Mouse (Mus musculus) neural tube, embryonic 12.5 days (tissue): ENCODE results near the gene Rln1. TPM values are rescaled to one million over a fixed set of nuclear protein-coding genes. Genes with fewer than 3 reads are reported as not detected.

Source experiments
- ATAC-seq: fragments of 200-750 bp; cut with Nextera tagmentation; 2 replicates; pipeline ENCODE4 v1.8.0; 2017; ENCODE audit warnings: low read depth, mild to moderate bottlenecking, moderate TSS enrichment, moderate library complexity; ENCODE audit not compliant: low FRiP score
- H3K27ac ChIP-seq: fragments of 300-500 bp; sonication (generic); 2 replicates; pipeline ENCODE4 v1.5.1; 2016
- H3K27me3 ChIP-seq: fragments of 300-500 bp; sonication (generic); replicated peaks from 2 replicates; pipeline ENCODE4 v1.6.1; 2016; ENCODE audit warnings: mild to moderate bottlenecking
- H3K36me3 ChIP-seq: fragments of 300-500 bp; sonication (generic); 2 replicates; pipeline ENCODE4 v1.6.1; 2016; ENCODE audit warnings: mild to moderate bottlenecking
- H3K4me1 ChIP-seq: fragments of 300-500 bp; sonication (generic); 2 replicates; pipeline ENCODE4 v1.6.1; 2016
- H3K4me2 ChIP-seq: fragments of 300-500 bp; sonication (generic); replicated peaks from 2 replicates; pipeline ENCODE4 v1.6.1; 2016; ENCODE audit warnings: mild to moderate bottlenecking
- H3K4me3 ChIP-seq: fragments of 300-500 bp; sonication (generic); 2 replicates; pipeline ENCODE4 v1.5.1; 2016
- H3K9ac ChIP-seq: fragments of 300-500 bp; sonication (generic); 2 replicates; pipeline ENCODE4 v1.6.1; 2016; ENCODE audit warnings: mild to moderate bottlenecking
- H3K9me3 ChIP-seq: fragments of 300-500 bp; sonication (generic); 2 replicates; pipeline ENCODE4 v1.6.1; 2016; ENCODE audit warnings: mild to moderate bottlenecking
- WGBS: fragments of 180-500 bp; shearing (Covaris S2); methylation state at CpG from one replicate; pipeline ENCODE4 v1.1.7; 2016; 5-methylcytosine and 5-hydroxymethylcytosine counted together
- polyA plus RNA-seq: library from polyadenylated mRNA; unstranded; fragments of >200 nt; fragmentation: Nextera tagmentation; extraction: Ambion mirVana; gene quantifications from 2 replicates; pipeline ENCODE4 v1.2.1, GENCODE M21; 2016

Rln1 gene
- polyA plus RNA-seq, 1 experiment from 2014 or later = 1.3 TPM

DNA sequence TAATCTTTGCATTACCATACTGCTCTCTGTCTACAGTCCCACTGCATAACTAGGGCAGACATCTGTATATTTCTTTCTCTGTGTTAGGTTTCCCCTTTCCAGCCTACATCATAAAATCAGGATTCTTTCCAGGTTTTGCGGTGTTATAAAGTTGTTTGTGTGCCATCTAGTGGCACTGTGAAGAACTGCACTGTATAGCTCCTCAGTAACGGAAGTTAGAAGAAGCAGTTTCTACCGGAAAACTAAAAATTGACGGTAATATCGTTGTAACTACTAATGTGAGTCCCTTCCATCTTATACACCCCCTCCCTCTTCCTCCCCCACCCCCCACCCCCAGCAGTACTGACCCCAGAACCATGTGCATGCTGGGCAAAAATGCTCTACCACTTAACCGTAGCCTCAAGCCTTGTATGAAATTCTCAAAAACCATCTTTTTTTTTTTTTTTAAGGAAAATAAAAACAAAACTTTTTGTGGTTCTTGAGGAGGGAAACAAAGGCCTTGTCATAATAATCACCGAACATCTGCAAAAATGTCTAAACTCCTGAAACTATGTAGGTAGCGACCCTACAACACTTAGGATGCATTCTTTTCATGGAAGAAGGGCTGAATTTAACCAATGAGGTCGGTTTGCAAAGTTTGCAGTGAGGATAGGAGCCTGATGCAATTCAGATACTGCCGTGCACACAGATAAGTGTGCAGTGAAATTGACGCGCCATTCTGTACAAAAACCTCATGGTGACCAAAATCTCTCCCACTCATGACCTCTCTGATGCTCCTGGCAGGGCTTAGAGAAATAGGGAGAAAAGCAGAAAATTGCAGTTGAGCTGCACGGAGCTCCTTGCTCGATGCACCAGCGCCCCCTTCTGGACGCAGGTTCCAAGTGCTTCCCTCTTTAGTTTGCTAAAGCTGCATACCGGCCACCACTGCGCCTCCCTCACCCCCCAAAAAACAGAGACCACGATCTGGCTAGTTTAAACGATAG, 20.7 kb upstream of the Rln1 start:
- 0 out of 2 replicates have a peak, but pooled peaks have one; percentile 48 for ATAC-seq

DNA sequence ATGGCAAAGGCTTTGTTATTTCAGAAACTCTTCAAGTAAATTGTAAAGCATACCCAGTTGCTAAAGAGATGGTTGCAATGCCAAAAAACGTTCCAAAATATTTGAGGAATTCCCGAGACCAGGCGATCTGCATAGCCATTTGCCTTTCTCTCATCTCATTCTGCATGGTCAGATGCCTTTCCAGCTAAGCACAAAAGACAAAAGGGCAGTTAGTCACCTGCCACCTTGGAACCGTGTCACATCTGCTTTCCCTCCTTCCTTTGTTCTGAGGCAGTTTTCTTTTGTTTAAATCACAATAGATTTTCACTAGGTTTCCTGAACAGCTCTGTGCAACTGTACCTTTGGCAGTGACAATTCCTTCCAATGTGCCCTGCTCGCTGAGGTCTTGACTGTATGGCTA, 16.5 kb upstream of the Rln1 start:
- Histone ChIP-seq H3K9ac (no peak overlapping the region), H3K27ac (no peak overlapping the region), H3K9me3 (no peaks in the 10 kb centered on the region), H3K27me3 (no peaks in the 10 kb centered on the region), H3K4me1 (no peaks in the 10 kb centered on the region), H3K4me3 (no peak overlapping the region), H3K4me2 (no peak overlapping the region), H3K36me3 (peaks cover 9% of the 10 kb centered on the region; the same call in 1 of the 2 replicates)
- ATAC-seq = no peak
- 20% methylated on average over 5 of the region's 5 CpGs for WGBS

More for the DNA sequence above, 20.7 kb upstream of the Rln1 start:
- H3K4me1 ChIP-seq = no peaks in the 10 kb centered on the region
- H3K27ac ChIP-seq = no peak overlapping the region
- peaks cover 8% of the 10 kb centered on the region; the same call in 1 of the 2 replicates for H3K36me3 ChIP-seq
- WGBS = 6% methylated on average over 20 of the region's 20 CpGs
- H3K4me2 ChIP-seq = peak overlapping the region; percentile 57
- no peaks in the 10 kb centered on the region for H3K27me3 ChIP-seq
- H3K9me3 ChIP-seq = no peaks in the 10 kb centered on the region
- H3K4me3 ChIP-seq = peak overlapping the region; percentile 19
- no peak overlapping the region for H3K9ac ChIP-seq

DNA sequence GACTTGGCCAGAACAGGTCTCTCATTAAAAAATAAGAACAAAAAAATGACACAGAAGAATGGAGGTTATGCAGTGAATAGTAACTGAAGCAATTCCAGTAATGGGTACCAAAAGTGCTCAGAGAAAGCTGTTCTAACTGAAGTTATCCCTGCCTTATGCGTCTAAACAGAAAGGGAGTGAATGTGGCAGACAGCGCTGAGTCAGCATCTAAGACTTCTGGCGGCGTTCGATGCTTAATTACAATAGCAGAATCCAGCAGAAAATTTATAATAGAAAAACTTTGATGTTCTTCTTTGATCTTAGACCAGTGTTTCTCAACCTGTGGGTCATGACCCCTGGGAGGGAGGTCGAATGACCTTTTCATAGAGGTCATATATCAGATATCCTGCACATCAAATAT, 11.2 kb upstream of the Rln1 start:
- 82% methylated on average over 6 of the region's 6 CpGs for WGBS

DNA sequence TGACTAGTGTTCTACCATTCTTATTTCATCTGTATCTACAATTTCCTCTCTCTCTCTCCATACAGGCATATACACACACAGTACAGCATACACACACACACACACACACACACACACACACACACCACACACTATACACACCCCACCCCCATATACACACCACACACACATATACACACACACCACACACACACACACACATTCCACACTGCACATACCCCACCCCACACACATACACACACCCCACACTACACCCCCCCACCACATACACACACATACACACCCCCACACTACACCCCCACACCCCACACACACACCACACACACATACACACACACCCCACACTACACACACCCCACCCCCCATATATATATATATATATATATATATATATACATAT, 10.4 kb upstream of the Rln1 start:
- Histone ChIP-seq H3K4me3 (no peak overlapping the region), H3K36me3 (peaks cover 5% of the 10 kb centered on the region; the same call in 1 of the 2 replicates), H3K27ac (no peak overlapping the region), H3K9ac (no peak overlapping the region), H3K9me3 (no peaks in the 10 kb centered on the region), H3K27me3 (no peaks in the 10 kb centered on the region), H3K4me2 (no peak overlapping the region), H3K4me1 (no peaks in the 10 kb centered on the region)
- no peak for ATAC-seq

More for the DNA sequence above, 11.2 kb upstream of the Rln1 start:
- H3K4me3 ChIP-seq = no peak overlapping the region
- no peaks in the 10 kb centered on the region for H3K9me3 ChIP-seq
- no peaks in the 10 kb centered on the region for H3K27me3 ChIP-seq
- no peak for ATAC-seq
- H3K36me3 ChIP-seq = peaks cover 7% of the 10 kb centered on the region; the same call in 1 of the 2 replicates
- no peak overlapping the region for H3K4me2 ChIP-seq
- no peak overlapping the region for H3K27ac ChIP-seq
- no peak overlapping the region for H3K9ac ChIP-seq
- H3K4me1 ChIP-seq = no peaks in the 10 kb centered on the region

DNA sequence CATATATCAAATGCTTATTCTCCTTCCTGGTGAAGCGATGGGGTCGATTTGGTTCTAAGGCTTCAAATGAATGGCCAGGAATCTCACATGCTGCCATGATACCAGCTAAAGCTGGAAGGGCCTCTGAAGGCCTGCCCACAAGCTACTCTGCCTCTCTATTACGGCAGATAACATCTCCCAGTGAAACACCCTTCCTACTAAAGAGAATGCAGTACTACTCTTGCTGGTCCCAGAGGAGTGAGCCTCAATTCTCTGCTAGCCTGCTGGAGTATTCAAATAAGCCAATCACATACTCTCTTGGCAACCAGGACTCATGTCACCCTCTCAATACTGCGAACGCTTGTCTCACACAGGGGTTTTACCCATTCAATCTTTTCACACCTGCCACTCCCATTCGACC, 7.8 kb upstream of the Rln1 start:
- Histone ChIP-seq H3K9me3 (no peaks in the 10 kb centered on the region), H3K36me3 (no peaks in the 10 kb centered on the region), H3K27me3 (no peaks in the 10 kb centered on the region), H3K4me3 (no peak overlapping the region), H3K27ac (no peak overlapping the region), H3K4me1 (no peaks in the 10 kb centered on the region), H3K9ac (no peak overlapping the region), H3K4me2 (no peak overlapping the region)
- 88% methylated on average over 6 of the region's 6 CpGs for WGBS
- no peak for ATAC-seq

DNA sequence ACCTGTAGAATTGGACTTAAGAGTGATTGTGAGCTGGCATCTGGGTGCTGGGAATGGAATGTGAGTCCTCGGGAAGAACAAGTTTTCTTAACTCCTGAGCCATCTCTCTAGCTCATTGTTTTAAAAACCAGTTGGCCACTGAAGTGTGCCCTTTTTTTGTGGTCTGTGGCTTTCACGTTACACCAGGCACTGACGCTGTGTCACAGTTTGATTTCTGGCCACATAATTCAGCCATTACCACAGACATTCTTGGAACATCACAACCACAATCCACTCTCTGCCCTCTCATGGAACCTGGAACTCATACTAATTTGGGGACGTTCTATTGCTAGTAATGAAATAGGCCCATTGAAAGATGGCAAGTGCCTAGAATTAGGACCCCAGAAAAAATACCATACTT, 6.6 kb upstream of the Rln1 start:
- Histone ChIP-seq H3K4me1 (no peaks in the 10 kb centered on the region), H3K9ac (no peak overlapping the region), H3K4me2 (no peak overlapping the region), H3K27ac (no peak overlapping the region), H3K36me3 (no peaks in the 10 kb centered on the region), H3K27me3 (no peaks in the 10 kb centered on the region), H3K9me3 (no peaks in the 10 kb centered on the region), H3K4me3 (no peak overlapping the region)
- ATAC-seq = no peak
- whole genome bisulfite sequencing = 82% methylated on average over 4 of the region's 4 CpGs

DNA sequence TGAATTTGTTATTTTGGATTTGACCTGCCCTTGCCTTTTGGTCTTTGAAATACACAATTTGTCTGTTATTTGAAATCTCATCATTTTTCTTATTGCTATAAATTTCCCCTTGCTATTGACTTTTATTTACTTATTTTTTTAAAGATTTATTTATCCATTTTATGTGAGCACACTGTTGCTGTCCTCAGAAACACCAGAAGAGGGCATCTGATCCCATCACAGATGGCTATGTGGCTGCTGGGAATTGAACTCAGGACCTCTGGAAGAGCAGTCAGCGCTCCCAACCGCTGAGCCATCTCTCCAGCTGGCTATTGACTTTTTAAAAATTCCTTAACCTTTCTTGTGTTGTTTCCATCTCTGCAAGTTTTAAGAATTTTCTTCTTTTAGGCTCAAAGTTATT, 2.2 kb upstream of the Rln1 start:
- 85% methylated on average over 2 of the region's 2 CpGs for WGBS
- no peak overlapping the region for H3K4me3 ChIP-seq
- ATAC-seq = no peak

DNA sequence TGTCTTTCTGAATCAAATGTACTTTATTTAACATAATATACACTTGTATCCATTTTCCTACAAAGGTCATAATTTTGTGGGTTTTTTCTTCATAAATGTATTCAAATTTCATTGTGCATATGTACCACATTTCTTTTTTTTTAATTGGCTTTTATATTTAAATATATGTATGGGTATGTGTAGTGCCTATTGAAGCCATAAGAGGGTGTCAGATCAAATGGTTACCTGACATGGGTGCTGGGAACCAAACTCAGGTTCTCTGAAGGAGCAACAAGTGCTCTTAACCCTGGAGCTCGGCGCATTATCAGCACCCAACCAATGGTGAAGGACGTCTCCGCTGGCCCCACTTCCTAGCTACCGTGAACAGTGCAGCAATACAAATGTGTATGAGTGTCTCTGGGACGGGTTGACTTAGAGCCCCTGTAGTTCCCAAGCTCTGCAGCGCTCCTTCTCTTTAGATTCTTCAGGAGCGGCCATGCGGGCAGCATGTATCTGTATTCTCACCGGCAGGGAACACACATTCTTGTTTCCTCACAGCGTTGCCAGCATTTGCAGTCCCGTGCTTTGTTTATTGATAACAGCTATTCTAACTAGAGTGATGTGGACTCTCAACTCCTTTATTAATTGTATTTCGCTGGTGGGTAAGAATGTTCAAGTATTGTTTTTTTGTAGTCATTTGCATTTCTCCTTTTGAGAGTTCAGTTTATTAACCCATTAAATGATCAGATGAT, 7.5 kb downstream of the Rln1 start:
- Histone ChIP-seq H3K4me3 (no peak overlapping the region), H3K27me3 (no peaks in the 10 kb centered on the region), H3K27ac (no peak overlapping the region), H3K4me2 (no peak overlapping the region), H3K9ac (no peak overlapping the region), H3K36me3 (no peaks in the 10 kb centered on the region), H3K9me3 (no peaks in the 10 kb centered on the region), H3K4me1 (peaks cover 5% of the 10 kb centered on the region)
- no peak for ATAC-seq
- WGBS = 88% methylated on average over 13 of the region's 13 CpGs

More for the DNA sequence above, 2.2 kb upstream of the Rln1 start:
- Histone ChIP-seq H3K27ac (no peak overlapping the region), H3K4me2 (no peak overlapping the region), H3K4me1 (peaks cover 7% of the 10 kb centered on the region; the same call in 1 of the 2 replicates), H3K27me3 (no peaks in the 10 kb centered on the region), H3K36me3 (no peaks in the 10 kb centered on the region), H3K9ac (no peak overlapping the region), H3K9me3 (no peaks in the 10 kb centered on the region)

DNA sequence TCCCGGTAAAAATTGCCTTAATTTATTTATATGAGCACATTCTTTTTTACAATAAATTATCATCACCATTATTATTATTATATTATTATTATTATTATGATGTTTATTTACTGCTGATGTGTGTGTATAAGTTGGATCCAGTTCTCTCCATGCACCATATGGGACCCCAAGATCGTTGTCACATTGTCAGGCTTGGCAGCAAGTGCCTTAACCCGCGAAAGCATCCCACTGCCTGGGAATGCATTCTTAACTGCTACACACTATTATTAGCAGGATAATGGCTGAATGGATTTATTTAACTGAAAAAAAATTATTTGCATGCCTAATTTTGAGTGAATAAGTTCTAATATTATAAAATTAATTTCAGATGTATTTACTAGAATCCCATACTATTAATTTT, 8.1 kb downstream of the Rln1 start:
- H3K4me3 ChIP-seq = no peak overlapping the region
- H3K9me3 ChIP-seq = no peaks in the 10 kb centered on the region
- H3K27me3 ChIP-seq = no peaks in the 10 kb centered on the region
- H3K36me3 ChIP-seq = no peaks in the 10 kb centered on the region
- no peak for ATAC-seq
- H3K9ac ChIP-seq = no peak overlapping the region
- H3K4me2 ChIP-seq = no peak overlapping the region
- 92% methylated on average over 4 of the region's 4 CpGs for WGBS
- H3K27ac ChIP-seq = no peak overlapping the region
- peaks cover 5% of the 10 kb centered on the region for H3K4me1 ChIP-seq

DNA sequence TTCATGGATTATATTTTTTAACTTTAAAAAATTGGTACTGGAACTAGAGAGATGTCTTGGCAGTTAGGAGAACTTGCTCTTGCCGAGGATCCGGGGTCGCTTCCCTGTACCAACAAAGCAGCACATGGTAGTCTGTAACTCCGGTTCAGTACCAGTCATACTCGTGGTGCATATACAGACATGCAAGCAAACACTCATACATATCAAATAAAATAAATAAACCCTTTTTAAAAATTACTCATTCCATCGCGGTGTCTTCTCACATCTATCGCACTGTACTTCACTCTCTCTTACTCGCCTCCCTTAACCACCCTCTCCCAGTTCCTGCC, 8.7 kb downstream of the Rln1 start:
- no peak for ATAC-seq
- H3K4me3 ChIP-seq = no peak overlapping the region

DNA sequence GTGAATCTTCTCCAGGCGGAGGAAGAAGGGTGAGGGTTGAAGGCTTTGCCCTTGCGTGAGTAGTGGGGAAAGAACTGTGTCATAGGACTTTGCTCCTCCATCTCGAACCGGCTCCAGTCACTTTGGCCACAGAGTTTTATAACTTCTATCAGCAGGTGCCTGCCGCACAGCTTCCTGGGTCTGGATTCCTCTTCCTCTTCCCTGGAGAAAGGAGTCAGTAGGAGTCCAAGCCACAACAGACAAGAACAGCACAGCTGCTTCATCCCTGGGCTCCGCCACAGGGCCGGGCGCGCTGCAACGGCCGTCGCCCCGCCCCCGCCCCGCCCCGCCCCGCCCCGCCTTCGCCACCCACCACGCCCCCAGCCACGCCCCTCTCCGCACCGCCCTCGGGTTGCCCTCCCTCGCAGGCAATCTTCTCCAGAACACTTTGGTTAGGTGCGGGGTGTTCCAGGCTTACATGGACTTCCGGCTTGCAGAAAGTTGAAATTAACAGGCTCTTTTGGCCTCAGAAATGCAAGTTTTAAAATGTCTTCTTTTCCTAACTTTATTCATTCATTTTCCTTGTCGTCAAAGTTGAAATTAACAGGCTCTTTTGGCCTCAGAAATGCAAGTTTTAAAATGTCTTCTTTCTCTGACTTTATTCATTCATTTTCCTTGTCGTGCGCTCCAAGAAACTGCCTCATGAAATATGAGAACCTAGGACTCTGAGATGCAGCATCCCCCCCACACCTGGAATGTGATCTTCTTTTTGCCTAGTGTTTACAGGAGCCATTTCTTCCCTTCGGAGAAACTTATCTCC, 9.2 kb downstream of the Rln1 start, which contains the start of gene Insl6:
Insl6 (minus strand) TSS at position 304 of the 799 bp plus-strand sequence.
- no peaks in the 10 kb centered on the region for H3K9me3 ChIP-seq
- whole genome bisulfite sequencing = 8% methylated on average over 26 of the region's 31 CpGs
- H3K4me1 ChIP-seq = peaks cover 5% of the 10 kb centered on the region
- ATAC-seq = peak; percentile 95
- H3K4me3 ChIP-seq = peak within 1 kb of the TSS; percentile 21
- no peaks in the 10 kb centered on the region for H3K36me3 ChIP-seq
- H3K9ac ChIP-seq = 0 out of 2 replicates have a peak within 1 kb of the TSS, but pooled peaks have one; percentile 35
- peak within 1 kb of the TSS; percentile 61 for H3K4me2 ChIP-seq
- no peak within 1 kb of the TSS for H3K27ac ChIP-seq
- no peaks in the 10 kb centered on the region for H3K27me3 ChIP-seq

More for the DNA sequence above, 8.7 kb downstream of the Rln1 start:
- Histone ChIP-seq H3K4me1 (peaks cover 5% of the 10 kb centered on the region), H3K27ac (no peak overlapping the region), H3K4me2 (peak overlapping the region; percentile 61), H3K9me3 (no peaks in the 10 kb centered on the region), H3K36me3 (no peaks in the 10 kb centered on the region), H3K27me3 (no peaks in the 10 kb centered on the region), H3K9ac (no peak overlapping the region)
- WGBS = 76% methylated on average over 9 of the region's 9 CpGs
